Mouse (Mus musculus) midbrain, embryonic 14.5 days (tissue): Measurements from ENCODE around the gene Gca. TPM values are rescaled to one million over a fixed set of nuclear protein-coding genes. Genes with fewer than 3 reads are reported as not detected.
"Not testable (repeated sequence)": the region's sequence is repeated elsewhere in the genome, so short reads cannot be mapped to it uniquely, and the experiment has no call there.

Source experiments
- ATAC-seq: fragments of 200-750 bp; cut with Nextera tagmentation; 2 replicates; pipeline ENCODE4 v1.8.0; 2017; ENCODE audit warnings: moderate number of reproducible peaks, moderate library complexity; ENCODE audit not compliant: low FRiP score, low TSS enrichment
- DNase-seq: peaks from one replicate; pipeline ENCODE4 v3.0.0-alpha.2; 2015
- H3K27ac ChIP-seq: fragments of 300-500 bp; sonication (generic); replicated peaks from 2 replicates; pipeline ENCODE4 v1.5.1; 2014; ENCODE audit warnings: mild to moderate bottlenecking, low read depth, low read length, moderate library complexity
- H3K27me3 ChIP-seq: fragments of 300-500 bp; sonication (generic); 2 replicates; pipeline ENCODE4 v1.6.1; 2014; ENCODE audit warnings: low read length, control low read depth, mixed read lengths; ENCODE audit not compliant: control insufficient read depth, insufficient read depth
- H3K36me3 ChIP-seq: fragments of 300-500 bp; sonication (generic); 2 replicates; pipeline ENCODE4 v1.6.1; 2014; ENCODE audit warnings: low read length, control low read depth; ENCODE audit not compliant: control insufficient read depth, insufficient read depth
- H3K4me1 ChIP-seq: fragments of 300-500 bp; sonication (generic); 2 replicates; pipeline ENCODE4 v1.6.1; 2014; ENCODE audit warnings: mild to moderate bottlenecking, antibody characterized with exemption, low read length, control low read depth; ENCODE audit not compliant: control insufficient read depth, insufficient read depth
- H3K4me2 ChIP-seq: fragments of 300-500 bp; sonication (generic); 2 replicates; pipeline ENCODE4 v1.6.1; 2014; ENCODE audit warnings: mild to moderate bottlenecking, low read length, moderate library complexity
- H3K4me3 ChIP-seq: fragments of 300-500 bp; sonication (generic); replicated peaks from 2 replicates; pipeline ENCODE4 v1.5.1; 2014; ENCODE audit warnings: low read depth, low read length
- H3K9ac ChIP-seq: fragments of 300-500 bp; sonication (generic); replicated peaks from 2 replicates; pipeline ENCODE4 v1.6.1; 2014; ENCODE audit warnings: mild to moderate bottlenecking, low read length, moderate library complexity
- H3K9me3 ChIP-seq: fragments of 300-500 bp; sonication (generic); 2 replicates; pipeline ENCODE4 v1.6.1; 2016; ENCODE audit warnings: low read length, control low read depth, mixed read lengths; ENCODE audit not compliant: control insufficient read depth
- WGBS: fragments of 180-500 bp; shearing (Covaris S2); extraction: QIAGEN DNeasy Blood & Tissue Kit; methylation state at CpG from one replicate; pipeline ENCODE4 v1.1.7; 2014; 5-methylcytosine and 5-hydroxymethylcytosine counted together
- polyA plus RNA-seq: library from polyadenylated mRNA; unstranded; fragments of >200 nt; fragmentation: Nextera tagmentation; extraction: Ambion mirVana; gene quantifications from 2 replicates; pipeline ENCODE4 v1.2.1, GENCODE M21; 2014

Gca gene
- polyA plus RNA-seq, 1 experiment from 2014 or later, result 4.3 TPM

GRCm38 (mm10) chr2:62681667-62682066, 17.6 kb downstream of the Gca start:
- Histone ChIP-seq H3K36me3 (no peaks in the 10 kb centered on the region), H3K4me2 (no peak overlapping the region), H3K9ac (no peak overlapping the region), H3K4me1 (no peaks in the 10 kb centered on the region), H3K27me3 (no peaks in the 10 kb centered on the region), H3K27ac (no peak overlapping the region), H3K4me3 (no peak overlapping the region), H3K9me3 (no peaks in the 10 kb centered on the region)
- ATAC-seq (no peak), DNase-seq (no peak)
- 79% methylated on average over 8 of the region's 8 CpGs for WGBS

DNA sequence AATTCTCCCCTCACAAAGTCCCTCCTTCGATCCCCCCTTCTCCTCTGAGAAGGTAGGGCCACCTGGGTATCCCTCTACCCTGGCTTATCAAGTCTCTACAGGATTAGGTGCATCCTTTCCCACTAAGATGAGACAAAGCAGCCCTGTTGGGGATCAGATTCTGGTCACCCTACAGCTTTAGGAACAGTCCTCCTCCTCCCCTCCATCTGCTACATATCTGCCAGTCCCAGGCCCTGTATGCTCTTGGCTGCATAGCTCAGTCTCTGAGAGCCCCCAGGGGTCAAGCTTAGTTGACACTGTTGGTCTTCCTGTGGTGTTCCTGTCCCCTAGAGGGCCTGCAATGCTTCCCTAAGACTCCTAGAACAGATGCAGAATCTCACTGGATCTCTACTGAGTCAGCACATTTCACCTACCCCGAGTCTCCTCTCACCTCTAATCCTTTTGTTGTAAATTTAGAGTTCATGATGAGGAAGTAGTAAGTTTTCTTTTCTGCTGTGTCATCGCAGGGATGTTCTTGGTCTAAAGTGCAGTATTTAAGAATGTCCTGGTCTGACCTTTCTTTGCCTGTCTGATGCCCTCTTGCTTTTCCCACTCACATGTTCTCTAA, 21.0 kb downstream of the Gca start:
- DNase-seq (no peak), ATAC-seq (no peak)
- 69% methylated on average over 3 of the region's 3 CpGs for WGBS
- no peaks in the 10 kb centered on the region for H3K36me3 ChIP-seq
- no peaks in the 10 kb centered on the region for H3K4me1 ChIP-seq
- no peak overlapping the region for H3K4me3 ChIP-seq
- H3K4me2 ChIP-seq, result no peak overlapping the region
- H3K27ac ChIP-seq, result no peak overlapping the region
- H3K9ac ChIP-seq, result no peak overlapping the region
- H3K9me3 ChIP-seq, result no peaks in the 10 kb centered on the region
- no peaks in the 10 kb centered on the region for H3K27me3 ChIP-seq

DNA sequence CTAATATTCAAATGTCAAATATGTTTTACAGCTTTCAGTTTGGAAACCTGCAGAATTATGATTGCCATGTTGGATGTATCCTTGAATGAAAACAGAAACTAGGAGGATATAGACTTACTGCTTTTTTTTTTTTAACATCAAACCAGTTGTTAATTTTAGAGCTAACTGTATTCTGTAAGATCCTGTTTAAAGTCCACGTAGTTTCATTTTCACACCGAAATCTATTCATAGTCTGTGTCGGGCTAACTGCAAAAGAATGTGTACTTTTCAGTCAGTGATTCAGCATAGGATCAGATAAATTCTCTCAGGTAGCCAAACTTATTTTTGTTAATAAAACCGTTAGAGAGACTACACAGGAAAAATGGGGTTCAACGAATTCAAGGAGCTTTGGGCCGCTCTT, 21.8 kb downstream of the Gca start:
- no peaks in the 10 kb centered on the region for H3K4me1 ChIP-seq
- H3K4me3 ChIP-seq, result no peak overlapping the region
- no peaks in the 10 kb centered on the region for H3K36me3 ChIP-seq
- no peaks in the 10 kb centered on the region for H3K27me3 ChIP-seq
- ATAC-seq (no peak), DNase-seq (no peak)
- H3K27ac ChIP-seq, result no peak overlapping the region
- no peak overlapping the region for H3K4me2 ChIP-seq
- WGBS, result 91% methylated on average over 6 of the region's 6 CpGs
- H3K9me3 ChIP-seq, result no peaks in the 10 kb centered on the region
- no peak overlapping the region for H3K9ac ChIP-seq

- H3K4me2 ChIP-seq, result no peak overlapping the region
- H3K9ac ChIP-seq, result no peak overlapping the region
- DNase-seq, result no peak
- no peaks in the 10 kb centered on the region for H3K27me3 ChIP-seq
- no peak overlapping the region for H3K4me3 ChIP-seq
- H3K9me3 ChIP-seq, result no peaks in the 10 kb centered on the region
- ATAC-seq, result no peak
- H3K27ac ChIP-seq, result no peak overlapping the region
- no peaks in the 10 kb centered on the region for H3K4me1 ChIP-seq
- 91% methylated on average over 3 of the region's 3 CpGs for WGBS
- H3K36me3 ChIP-seq, result no peaks in the 10 kb centered on the region
Measured at GRCm38 (mm10) chr2:62706313-62706712, 42.2 kb downstream of the Gca start.

DNA sequence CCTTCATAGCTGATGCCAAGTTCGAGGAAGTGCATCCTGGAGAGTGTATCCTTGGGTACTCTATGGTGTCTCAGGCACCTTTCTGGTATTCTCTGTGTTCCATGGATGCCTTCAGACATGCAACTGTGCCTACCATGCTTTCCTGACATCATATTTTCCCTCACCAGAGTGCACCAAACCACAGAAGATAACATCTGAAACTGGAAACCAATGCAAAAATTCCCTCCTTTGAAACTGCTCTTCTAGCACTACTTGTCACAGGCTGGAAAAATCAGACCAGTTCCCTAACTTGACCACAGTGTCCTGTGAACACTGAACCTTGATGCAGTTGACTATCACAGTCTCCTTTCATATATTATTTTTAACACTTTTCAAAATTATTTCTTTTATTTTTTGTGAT, 45.5 kb downstream of the Gca start:
- Histone ChIP-seq H3K27me3 (no peaks in the 10 kb centered on the region), H3K4me2 (no peak overlapping the region), H3K4me1 (no peaks in the 10 kb centered on the region), H3K4me3 (no peak overlapping the region), H3K9ac (no peak overlapping the region), H3K27ac (no peak overlapping the region), H3K36me3 (no peaks in the 10 kb centered on the region), H3K9me3 (no peaks in the 10 kb centered on the region)
- DNase-seq (no peak), ATAC-seq (no peak)
- 74% methylated on average over 1 of the region's 1 CpGs for WGBS

DNA sequence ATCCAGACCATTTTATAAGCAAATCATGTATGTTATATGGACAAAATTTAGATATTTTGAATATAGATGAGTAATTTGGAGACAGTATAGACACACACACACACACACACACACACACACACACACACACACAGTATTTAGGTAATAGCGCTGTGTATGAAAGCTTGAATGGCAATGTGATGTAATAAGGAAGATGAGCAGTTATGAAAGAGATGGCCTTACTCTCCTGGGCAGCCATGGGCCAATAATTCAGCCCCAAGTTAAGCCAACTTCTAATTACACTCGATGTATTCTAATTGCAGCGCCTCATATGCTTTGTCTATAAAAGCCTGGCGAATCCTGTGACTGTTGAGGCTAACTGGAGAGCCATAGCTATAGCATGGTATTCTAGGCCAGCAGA, 50.3 kb downstream of the Gca start:
- H3K4me2 ChIP-seq, H3K9ac ChIP-seq, H3K4me3 ChIP-seq, DNase-seq, H3K27ac ChIP-seq, H3K4me1 ChIP-seq, H3K36me3 ChIP-seq, ATAC-seq, H3K9me3 ChIP-seq, H3K27me3 ChIP-seq: not testable (repeated sequence)
- WGBS, result 93% methylated on average over 4 of the region's 4 CpGs

GRCm38 (mm10) chr2:62715260-62715659, 51.2 kb downstream of the Gca start:
- Histone ChIP-seq H3K36me3 (no peaks in the 10 kb centered on the region), H3K4me3 (no peak overlapping the region), H3K4me1 (no peaks in the 10 kb centered on the region), H3K9me3 (no peaks in the 10 kb centered on the region), H3K9ac (no peak overlapping the region), H3K27me3 (no peaks in the 10 kb centered on the region), H3K4me2 (no peak overlapping the region), H3K27ac (no peak overlapping the region)
- WGBS, result 90% methylated on average over 4 of the region's 4 CpGs
- no peak for ATAC-seq
- DNase-seq, result no peak

DNA sequence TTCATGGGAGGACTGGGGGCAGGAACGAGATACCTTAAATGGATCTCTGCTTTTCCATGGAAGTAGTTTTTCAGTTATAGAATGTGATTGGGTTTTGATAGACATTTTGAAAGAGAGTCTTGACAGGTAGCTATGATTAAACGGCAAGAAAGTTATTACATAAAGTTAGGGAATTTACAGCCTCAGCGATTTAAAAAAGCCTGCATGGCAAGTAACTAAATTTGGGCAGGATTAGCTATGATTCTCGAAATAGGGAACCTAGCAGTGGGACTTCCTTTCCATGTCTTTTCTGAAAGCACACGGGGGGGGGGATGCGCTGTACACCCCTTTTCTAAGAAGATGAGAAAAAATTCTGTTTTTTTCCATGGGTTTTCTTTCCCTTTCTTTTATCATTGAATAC, 53.2 kb downstream of the Gca start:
- Histone ChIP-seq H3K4me3 (no peak overlapping the region), H3K27me3 (no peaks in the 10 kb centered on the region), H3K9ac (no peak overlapping the region), H3K4me2 (no peak overlapping the region), H3K4me1 (no peaks in the 10 kb centered on the region), H3K36me3 (no peaks in the 10 kb centered on the region), H3K9me3 (no peaks in the 10 kb centered on the region), H3K27ac (no peak overlapping the region)
- DNase-seq (no peak), ATAC-seq (no peak)
- 88% methylated on average over 6 of the region's 6 CpGs for WGBS

DNA sequence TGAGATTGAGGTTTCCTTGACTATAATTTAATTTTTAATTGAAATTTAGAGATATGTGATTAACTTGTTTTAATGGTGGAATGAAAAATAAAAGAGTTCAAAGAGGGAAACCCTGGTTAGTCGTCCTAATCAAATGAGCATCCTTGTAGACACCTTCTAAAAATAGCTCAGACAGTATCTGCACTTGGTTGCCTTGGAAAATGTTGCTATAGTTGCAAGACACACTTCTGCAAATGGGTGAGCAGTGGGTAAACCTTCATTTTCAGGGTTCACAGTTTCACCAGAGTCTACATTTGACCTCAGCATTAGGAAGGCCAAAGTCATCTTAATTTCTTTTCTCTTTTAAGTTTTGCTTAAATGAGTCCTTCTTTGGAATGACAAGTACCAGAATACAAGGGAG, 54.3 kb downstream of the Gca start:
- DNase-seq, result peak; percentile 46
- Histone ChIP-seq H3K4me3 (no peak overlapping the region), H3K4me2 (no peak overlapping the region), H3K9me3 (no peaks in the 10 kb centered on the region), H3K27ac (no peak overlapping the region), H3K4me1 (no peaks in the 10 kb centered on the region), H3K36me3 (no peaks in the 10 kb centered on the region), H3K9ac (no peak overlapping the region), H3K27me3 (no peaks in the 10 kb centered on the region)
- 48% methylated on average over 1 of the region's 1 CpGs for WGBS
- no peak for ATAC-seq
